ENCODE assay signal across 8 mouse cellular contexts in genomic region chr1:79761917-79762271, GRCm38 (mm10). TPM values are rescaled to one million over a fixed set of nuclear protein-coding genes. Genes with fewer than 3 reads are reported as not detected.
DNase-seq lines count a peak whose midpoint lies in the region; ATAC-seq and TF ChIP-seq lines count a peak whose summit lies in the region.

No protein-coding gene starts in this region.

- H3K4me3 ChIP-seq in lung, embryonic 16.5 days (ENCODE audit: low read length) = peak overlapping the region; percentile 87
- peak overlapping the region; percentile 82 for H3K4me3 ChIP-seq in forebrain, embryonic 11.5 days (ENCODE audit: low read depth, low read length)
- H3K4me3 ChIP-seq in limb, embryonic 14.5 days (replicated peaks; ENCODE audit: low read length) = peak overlapping the region; percentile 90
- H3K4me3 ChIP-seq in small intestine, adult 2 months (ENCODE audit: low read depth, low read length) = peak overlapping the region; percentile 71; the same call in 1 of the 2 replicates

- no peak for TF ChIP-seq POLR2A in limb, embryonic 14.5 days (IDR thresholded peaks at IDR 0.05; ENCODE audit: borderline replicate concordance, extremely low read depth, insufficient read depth, insufficient read length)
- no peak for TF ChIP-seq POLR2A in small intestine, adult 2 months (IDR thresholded peaks at IDR 0.05; ENCODE audit: low read depth, low read length)

- ATAC-seq in lung, embryonic 16.5 days (ENCODE audit: low read depth) = peak; percentile 15; the same call in 1 of the 2 replicates
- peak; percentile 54 for ATAC-seq in forebrain, embryonic 11.5 days (replicated peaks; ENCODE audit: low FRiP score)
- ATAC-seq in limb, embryonic 14.5 days (ENCODE audit: low FRiP score, low read depth) = peak; percentile 13; the same call in 1 of the 2 replicates

- H3K36me3 ChIP-seq in lung, embryonic 16.5 days (ENCODE audit: control insufficient read depth, insufficient read depth, low read length) = no peaks in the 10 kb centered on the region
- H3K36me3 ChIP-seq in forebrain, embryonic 11.5 days (ENCODE audit: control insufficient read depth, insufficient read depth, low read length) = no peaks in the 10 kb centered on the region
- no peaks in the 10 kb centered on the region for H3K36me3 ChIP-seq in limb, embryonic 14.5 days (ENCODE audit: control insufficient read depth, insufficient read depth, low read length)
- H3K36me3 ChIP-seq in small intestine, adult 2 months (ENCODE audit: control insufficient read depth, insufficient read depth, low read length) = no peaks in the 10 kb centered on the region

- H3K9ac ChIP-seq in lung, embryonic 16.5 days (ENCODE audit: low read length) = no peak overlapping the region
- H3K9ac ChIP-seq in forebrain, embryonic 11.5 days (ENCODE audit: low read length) = peak overlapping the region; percentile 35; the same call in 1 of the 2 replicates
- peak overlapping the region; percentile 81; the same call in 1 of the 2 replicates for H3K9ac ChIP-seq in limb, embryonic 14.5 days (ENCODE audit: low read depth, low read length, severe bottlenecking)

- no peaks in the 10 kb centered on the region for H3K27me3 ChIP-seq in lung, embryonic 16.5 days (ENCODE audit: control insufficient read depth, insufficient read depth, low read depth, low read length)
- no peaks in the 10 kb centered on the region for H3K27me3 ChIP-seq in forebrain, embryonic 11.5 days (ENCODE audit: control insufficient read depth, insufficient read depth, low read length)
- no peaks in the 10 kb centered on the region for H3K27me3 ChIP-seq in limb, embryonic 14.5 days (ENCODE audit: control insufficient read depth, insufficient read depth, low read length)
- H3K27me3 ChIP-seq in small intestine, adult 2 months (ENCODE audit: control insufficient read depth, insufficient read depth, low read length) = no peaks in the 10 kb centered on the region

- no peak for DNase-seq in lung, postnatal 14 days
- DNase-seq in forebrain, embryonic 11.5 days (ENCODE audit: low spot score) = no peak
- DNase-seq in limb, embryonic 14.5 days (ENCODE audit: low spot score) = no peak
- no peak for DNase-seq in spleen, postnatal 4 days (ENCODE audit: low spot score in 2 of 2)
- no peak for DNase-seq in adipocyte (ENCODE audit: low spot score)
- no peak for DNase-seq in kidney, postnatal 25 days

- WGBS in lung, embryonic 16.5 days = 4% methylated on average over 6 of the region's 6 CpGs
- 0% methylated on average over 6 of the region's 6 CpGs for WGBS in forebrain, embryonic 11.5 days
- 0% methylated on average over 6 of the region's 6 CpGs for WGBS in limb, embryonic 14.5 days
- WGBS in small intestine, adult 2 months = 2% methylated on average over 6 of the region's 6 CpGs

- H3K27ac ChIP-seq in lung, embryonic 16.5 days (ENCODE audit: low read length) = no peak overlapping the region
- H3K27ac ChIP-seq in forebrain, embryonic 11.5 days (ENCODE audit: low read depth, low read length) = no peak overlapping the region
- no peak overlapping the region for H3K27ac ChIP-seq in limb, embryonic 14.5 days (replicated peaks; ENCODE audit: low read depth, low read length)
- no peak overlapping the region for H3K27ac ChIP-seq in small intestine, adult 2 months (ENCODE audit: insufficient read depth, low read depth, low read length)

- no peaks in the 10 kb centered on the region for H3K9me3 ChIP-seq in lung, embryonic 16.5 days (ENCODE audit: control insufficient read depth, low read length)
- no peaks in the 10 kb centered on the region for H3K9me3 ChIP-seq in forebrain, embryonic 11.5 days (ENCODE audit: control insufficient read depth, low read length)
- no peaks in the 10 kb centered on the region for H3K9me3 ChIP-seq in limb, embryonic 14.5 days (ENCODE audit: control insufficient read depth, low read length)

- H3K4me2 ChIP-seq in lung, embryonic 16.5 days (ENCODE audit: low read depth, low read length) = peak overlapping the region; percentile 93
- H3K4me2 ChIP-seq in forebrain, embryonic 11.5 days (ENCODE audit: low read depth, low read length, severe bottlenecking) = peak overlapping the region; percentile 81; the same call in 1 of the 2 replicates
- peak overlapping the region; percentile 90 for H3K4me2 ChIP-seq in limb, embryonic 14.5 days (replicated peaks; ENCODE audit: low read depth, low read length, severe bottlenecking)

- H3K4me1 ChIP-seq in lung, embryonic 16.5 days (replicated peaks; ENCODE audit: control insufficient read depth, insufficient read depth, low read length) = peaks cover 10% of the 10 kb centered on the region
- 0 out of 2 replicates have a peak, but pooled peaks cover 5% of the 10 kb centered on the region for H3K4me1 ChIP-seq in forebrain, embryonic 11.5 days (replicated peaks; ENCODE audit: control insufficient read depth, insufficient read depth, low read length)
- H3K4me1 ChIP-seq in limb, embryonic 14.5 days (ENCODE audit: control insufficient read depth, insufficient read depth, low read length) = peaks cover 11% of the 10 kb centered on the region
- H3K4me1 ChIP-seq in small intestine, adult 2 months (ENCODE audit: control insufficient read depth, insufficient read depth, insufficient read length, low read length) = peaks cover 14% of the 10 kb centered on the region; the same call in 1 of the 2 replicates

- TF ChIP-seq CTCF in small intestine, adult 2 months (IDR thresholded peaks at IDR 0.05; ENCODE audit: extremely low read depth, insufficient read length, insufficient replicate concordance, low read depth, low read length) = no peak

RNA-seq across cellular contexts. Expression of gene Mrpl44, which starts 13.9 kb away (rescaled TPM):
- 54.1 and 55.0 TPM in 2 replicates for polyA plus RNA-seq in lung, embryonic 16.5 days (2015; fragmentation: Nextera tagmentation; extraction: Ambion mirVana)
- polyA plus RNA-seq in forebrain, embryonic 11.5 days (2014; fragmentation: Nextera tagmentation; extraction: Ambion mirVana) = 54.6 and 55.6 TPM in 2 replicates
- polyA plus RNA-seq in limb, embryonic 14.5 days (2012; rRNA removed) = 22.2 and 24.6 TPM in 2 replicates
- 38.1 and 41.2 TPM in 2 replicates for polyA plus RNA-seq in limb, embryonic 14.5 days (2014; fragmentation: Nextera tagmentation; extraction: Ambion mirVana)
- polyA plus RNA-seq in small intestine, adult 2 months (2012; rRNA removed) = 4.5 and 4.9 TPM in 2 replicates

RNA-seq across cellular contexts. Expression of gene Wdfy1, which starts 14.0 kb away (rescaled TPM):
- 43.7 and 48.7 TPM in 2 replicates for polyA plus RNA-seq in lung, embryonic 16.5 days (2015; fragmentation: Nextera tagmentation; extraction: Ambion mirVana)
- 38.2 and 40.7 TPM in 2 replicates for polyA plus RNA-seq in forebrain, embryonic 11.5 days (2014; fragmentation: Nextera tagmentation; extraction: Ambion mirVana)
- 20.8 and 22.1 TPM in 2 replicates for polyA plus RNA-seq in limb, embryonic 14.5 days (2012; rRNA removed)
- polyA plus RNA-seq in limb, embryonic 14.5 days (2014; fragmentation: Nextera tagmentation; extraction: Ambion mirVana) = 31.1 and 37.1 TPM in 2 replicates
- 31.5 and 68.7 TPM in 2 replicates for polyA plus RNA-seq in small intestine, adult 2 months (2012; rRNA removed)
